Mouse (Mus musculus) right cerebral cortex, postnatal 10 days (tissue): Measurements from ENCODE around the gene Npat.
A peak's percentile ranks its signal among the peaks of the same experiment; 100 is the strongest.

Experiments used
- DNase-seq, 2 experiments: peaks; one replicate each; pipeline ENCODE4 v3.0.0; 2021; ENCODE audit warnings: low spot score in 2 of 2

Gene Npat

DNA sequence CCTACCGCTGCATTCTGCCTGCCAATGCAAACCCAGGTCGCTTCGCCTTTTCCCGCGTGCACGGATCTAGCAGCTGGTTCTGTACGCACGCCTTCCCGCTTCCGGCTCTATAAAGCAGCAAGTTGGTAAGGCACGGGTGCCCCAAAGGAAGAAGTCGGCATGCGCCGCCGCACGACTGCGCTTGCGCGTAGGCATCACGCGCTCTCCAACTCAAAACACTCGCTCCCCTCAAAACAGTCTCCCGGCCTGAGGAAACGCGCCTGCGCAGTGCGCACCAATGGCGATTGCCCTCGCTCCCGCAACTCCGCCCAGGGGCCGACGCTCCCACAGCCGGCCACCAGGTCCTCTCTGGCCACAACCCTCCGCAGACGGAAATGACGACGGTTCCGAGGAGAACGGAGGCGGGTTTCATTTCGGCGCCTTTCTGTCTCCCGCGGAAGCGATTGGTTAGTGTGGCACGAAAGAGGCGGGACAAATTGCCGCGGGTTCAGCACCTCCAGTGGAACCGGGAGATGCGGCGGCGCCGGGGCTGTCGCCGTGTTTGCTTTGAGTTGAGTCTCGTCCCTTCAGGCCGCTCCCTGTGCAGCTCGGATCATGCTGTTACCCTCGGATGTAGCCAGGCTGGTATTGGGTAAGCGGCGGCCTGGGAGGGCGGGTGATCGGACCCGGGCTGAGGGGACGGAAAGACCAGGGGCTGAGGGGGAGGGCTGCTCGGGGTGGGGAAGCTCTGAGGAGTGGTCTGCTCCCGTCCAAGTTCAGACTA lies at the start of gene Npat, which contains the start of gene Atm:
Gene Npat (plus strand): TSS at position 490 of the 763 bp plus-strand sequence.
Gene Atm (minus strand): TSS at position 183 of the 763 bp plus-strand sequence.
- DNase-seq: peak; percentile 99 to 100

DNA sequence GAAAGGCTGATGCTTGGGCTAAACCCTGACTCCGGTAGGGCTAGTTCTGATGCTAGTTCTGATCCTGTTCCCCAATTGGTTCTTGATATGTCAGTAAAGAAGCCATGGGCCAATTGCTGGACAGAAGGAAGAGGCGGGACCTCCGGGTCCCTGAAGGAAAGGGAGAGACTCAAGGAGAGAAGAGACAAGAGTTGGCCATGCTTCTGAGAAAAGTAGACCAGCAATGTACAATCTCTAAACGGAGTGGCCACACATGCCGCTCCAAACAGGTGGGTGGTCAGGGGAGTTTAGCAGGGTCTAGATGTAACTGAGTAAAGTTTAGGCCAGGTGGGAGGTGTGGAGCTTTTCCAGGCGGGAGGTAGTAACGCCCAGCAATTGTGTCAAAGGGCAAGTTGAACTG lies 28.8 kb upstream of the Npat start:
- peak in 1 of 2 experiments; percentile 21 for DNase-seq

DNA sequence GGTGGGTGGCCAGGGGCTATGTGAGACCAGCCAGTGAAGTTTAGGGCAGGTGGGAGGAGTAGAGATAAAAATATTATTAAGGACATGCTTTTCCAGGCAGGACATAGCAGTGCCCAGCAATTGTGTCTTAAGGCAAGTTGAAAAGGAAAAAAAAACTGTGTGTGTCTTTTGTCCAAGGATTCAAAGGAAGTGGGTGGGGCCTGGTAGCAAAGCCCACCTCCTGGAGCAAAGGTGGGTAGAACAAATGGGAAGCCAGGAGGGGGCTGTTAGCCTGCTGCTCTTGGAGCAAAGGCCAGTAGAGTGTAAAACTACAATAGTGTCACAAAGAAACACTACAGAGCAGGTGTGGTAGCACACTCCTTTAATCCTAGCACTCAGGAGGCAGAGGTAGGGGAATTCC lies 22.8 kb upstream of the Npat start:
- no peak for DNase-seq

DNA sequence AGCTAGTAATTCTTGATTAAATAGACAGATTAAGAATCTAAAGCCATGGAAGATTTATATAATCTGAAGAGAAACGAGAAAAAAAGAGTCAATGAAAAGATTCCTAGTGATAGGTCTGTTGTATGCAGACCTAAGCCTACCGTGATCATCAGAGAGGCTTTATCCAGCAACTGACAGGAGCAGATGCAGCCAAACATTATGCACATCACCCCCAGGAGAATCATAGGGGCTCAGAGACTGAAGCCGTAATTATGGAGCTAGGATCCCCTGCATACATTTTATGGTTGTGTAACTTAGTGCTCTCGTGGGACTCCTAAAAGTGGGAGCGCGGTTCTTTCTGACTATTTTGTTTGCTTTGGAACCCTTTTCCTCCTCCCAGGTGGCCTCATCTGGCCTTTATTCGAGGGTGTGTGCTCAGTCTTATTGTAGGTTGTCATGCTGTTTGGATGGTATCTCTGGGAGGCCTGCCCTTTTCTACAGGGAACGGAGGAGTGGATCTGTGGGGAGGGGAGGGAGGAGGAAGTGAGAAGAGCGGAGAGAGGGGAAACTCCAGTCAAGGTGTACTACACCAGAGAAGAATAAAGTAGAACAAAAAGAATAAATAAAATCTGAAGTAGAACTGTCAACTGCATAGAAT lies 19.4 kb upstream of the Npat start:
- DNase-seq: no peak

- DNase-seq: peak; percentile 21 to 22
Measured at GRCm38 (mm10) chr9:53535416-53536320, 1.2 kb upstream of the Npat start.

DNA sequence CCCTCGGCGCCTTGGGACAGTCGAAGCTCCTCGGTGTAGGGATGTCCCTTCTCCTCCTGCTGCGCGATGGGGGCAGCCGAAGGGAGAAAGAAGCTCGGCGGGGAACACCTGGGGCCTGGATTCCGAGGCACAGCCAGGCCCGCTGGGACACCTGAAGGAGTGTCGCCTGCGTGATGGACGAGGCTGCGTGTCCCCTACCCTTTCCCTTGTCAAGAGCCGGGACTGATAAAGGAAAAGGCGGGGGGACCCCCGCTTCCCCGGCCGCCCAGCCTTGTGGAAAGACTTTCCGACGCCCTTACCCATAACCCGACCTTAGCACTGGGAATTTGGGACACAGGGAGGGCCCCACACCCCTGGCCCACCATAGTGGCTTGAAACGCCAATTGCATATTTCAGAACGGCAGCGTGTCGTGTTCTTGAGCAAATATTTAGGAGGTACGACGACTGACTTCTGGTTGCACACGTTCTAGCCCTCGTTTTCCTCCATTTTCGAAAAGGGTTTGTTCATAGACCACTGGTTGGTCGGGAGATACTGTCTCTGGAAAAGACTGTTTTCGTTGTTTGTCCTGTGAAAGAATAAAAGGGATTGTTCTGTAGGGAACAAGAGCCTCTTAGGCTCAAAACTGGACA lies 604 bp downstream of the Npat start:
- DNase-seq: no peak

DNA sequence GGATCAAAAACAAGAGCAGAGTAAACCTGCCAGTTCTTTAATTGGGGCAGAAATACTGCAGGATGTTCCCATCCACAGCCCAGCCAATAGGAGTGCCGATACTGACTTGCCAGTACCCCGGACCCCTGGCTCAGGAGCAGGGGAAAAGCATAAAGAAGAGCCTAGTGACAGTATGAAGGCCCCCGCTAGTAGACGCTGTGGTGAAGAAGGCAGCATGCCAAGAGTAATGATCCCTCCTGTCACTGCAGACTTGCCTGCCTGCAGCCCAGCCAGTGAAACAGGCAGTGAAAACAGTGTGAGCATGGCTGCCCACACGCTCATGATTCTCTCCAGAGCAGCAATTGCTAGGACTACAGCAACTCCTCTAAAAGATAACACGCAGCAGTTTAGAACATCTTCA lies 33.8 kb downstream of the Npat start:
- DNase-seq: peak in 1 of 2 experiments; percentile 30

GRCm38 (mm10) chr9:53572516-53573307 lies 35.9 kb downstream of the Npat start:
- DNase-seq: no peak

GRCm38 (mm10) chr9:53575721-53576120 lies 38.9 kb downstream of the Npat start:
- DNase-seq: no peak

DNA sequence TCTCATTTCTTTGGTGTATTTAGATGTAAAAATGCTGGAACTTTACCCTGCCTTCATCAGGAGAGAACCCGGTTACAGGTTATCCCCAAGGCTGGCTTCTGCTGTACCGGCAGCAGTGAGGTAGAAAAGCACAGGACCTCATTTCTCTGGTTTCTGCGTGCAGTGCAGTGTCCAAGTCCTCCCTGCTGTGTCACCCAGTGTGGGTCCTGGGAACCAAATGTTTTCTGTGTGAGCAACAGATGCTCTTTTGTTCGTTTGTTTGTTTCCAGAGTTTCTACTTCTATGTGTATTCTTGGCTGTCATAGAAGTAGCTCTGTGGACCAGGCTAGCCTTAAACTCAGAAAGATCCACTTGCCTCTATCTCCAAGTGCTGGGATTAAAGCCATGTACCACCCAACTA lies 45.0 kb downstream of the Npat start:
- peak in 1 of 2 experiments; percentile 11 for DNase-seq

- peak; percentile 60 to 72 for DNase-seq
Measured at GRCm38 (mm10) chr9:53594764-53595163, 57.9 kb downstream of the Npat start.

DNA sequence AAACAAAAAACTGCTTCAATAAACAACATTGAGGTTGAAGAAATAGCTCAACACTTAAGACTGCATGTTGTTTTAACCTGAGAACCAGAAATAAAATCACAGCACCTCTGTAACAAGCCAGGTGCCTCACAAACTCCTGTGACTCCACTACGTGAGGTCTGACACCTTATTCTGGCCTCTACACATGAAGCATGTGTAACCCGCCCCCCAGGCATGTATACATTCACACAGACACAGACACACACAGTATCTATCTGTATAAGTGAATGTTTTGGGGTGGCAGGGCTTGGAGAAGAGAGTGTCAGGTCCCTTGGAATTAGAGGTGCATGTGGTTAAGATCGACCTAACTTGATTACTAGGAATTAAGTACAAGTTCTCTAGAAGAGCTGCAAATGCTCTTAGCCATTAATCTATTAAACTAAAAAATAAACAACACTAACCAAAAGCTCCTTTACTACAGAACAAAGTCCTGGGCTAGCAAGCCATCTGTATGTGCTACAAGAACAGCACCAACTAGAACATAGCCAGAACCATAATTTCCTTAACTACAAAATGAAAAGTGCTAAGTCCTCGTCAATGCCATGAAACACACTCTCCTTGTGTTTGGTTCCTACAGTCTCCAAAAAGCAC lies 60.2 kb downstream of the Npat start:
- no peak for DNase-seq

- no peak for DNase-seq
Measured at GRCm38 (mm10) chr9:53598631-53599030, 61.8 kb downstream of the Npat start.

- no peak for DNase-seq
Measured at GRCm38 (mm10) chr9:53601541-53601940, 64.7 kb downstream of the Npat start.

DNA sequence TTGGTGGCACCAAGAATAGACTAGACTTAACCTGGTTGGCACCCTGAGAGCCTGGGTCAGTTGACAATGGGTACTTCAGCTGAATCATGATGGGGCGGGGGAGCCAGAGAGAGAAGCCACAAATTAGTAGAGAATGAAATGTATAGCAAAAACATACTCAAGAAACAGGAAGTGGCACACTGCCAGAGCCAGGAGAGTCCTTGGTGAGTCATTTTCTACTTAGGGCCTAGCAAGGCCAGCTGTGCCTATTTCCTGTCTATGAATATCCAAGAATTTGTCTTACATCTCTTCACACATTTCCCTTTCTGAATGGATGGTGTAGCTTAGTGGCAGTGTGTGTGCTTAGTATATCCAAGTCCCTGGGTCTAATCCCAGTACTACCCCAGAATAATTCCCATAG lies 66.5 kb downstream of the Npat start:
- DNase-seq: peak in 1 of 2 experiments; percentile 32

GRCm38 (mm10) chr9:53603849-53604248 lies 67.0 kb downstream of the Npat start:
- no peak for DNase-seq

GRCm38 (mm10) chr9:53604954-53605353 lies 68.1 kb downstream of the Npat start:
- peak in 1 of 2 experiments; percentile 26 for DNase-seq

GRCm38 (mm10) chr9:53607192-53607591 lies 70.3 kb downstream of the Npat start:
- DNase-seq: no peak

DNA sequence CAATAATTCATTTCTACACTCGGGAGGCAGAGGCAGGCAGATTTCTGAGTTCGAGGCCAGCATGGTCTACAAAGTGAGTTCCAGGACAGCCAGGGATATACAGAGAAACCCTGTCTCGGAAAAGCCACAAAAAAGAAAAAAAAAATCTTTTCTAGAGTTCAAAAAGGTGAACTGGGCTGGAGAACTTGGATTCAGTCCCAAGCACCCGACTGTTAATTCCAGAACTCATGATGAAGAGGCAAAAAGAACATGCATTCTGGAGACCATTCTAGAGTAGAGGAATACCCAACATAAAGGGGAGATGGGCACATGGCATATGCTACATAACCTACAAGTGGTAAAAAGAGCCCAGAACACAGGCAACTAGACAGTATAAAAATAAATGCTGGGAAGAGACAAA lies 71.0 kb downstream of the Npat start:
- no peak for DNase-seq

DNA sequence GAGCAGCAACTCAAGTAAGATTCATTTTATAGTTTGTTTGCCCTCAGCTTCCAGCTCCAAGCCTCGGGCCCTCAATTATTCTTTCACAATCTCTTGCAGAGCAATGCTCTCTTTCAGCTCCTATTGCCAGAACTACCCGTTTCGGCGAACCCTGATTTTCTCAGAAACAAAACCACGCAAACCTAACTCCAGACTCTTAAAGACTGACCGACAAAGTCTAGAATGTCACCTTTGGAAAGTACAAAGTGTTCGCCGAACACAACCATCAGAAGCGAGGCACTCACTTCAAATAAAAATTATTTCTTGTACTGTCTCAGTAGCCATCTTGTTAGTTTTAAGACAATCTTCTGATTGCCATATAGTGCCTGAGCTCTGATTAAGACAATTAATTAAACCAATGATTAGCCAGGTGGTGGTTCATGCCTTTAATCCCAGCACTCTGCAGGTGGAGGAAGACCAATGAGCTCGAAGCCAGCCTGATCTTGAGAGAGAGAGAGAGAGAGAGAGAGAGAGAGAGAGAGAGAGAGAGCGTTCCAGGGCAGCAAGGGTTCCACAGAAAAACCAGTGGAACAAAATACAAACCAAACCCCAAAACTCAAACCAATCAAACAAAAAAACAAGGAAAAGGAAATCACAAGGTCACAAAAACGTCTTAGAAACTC lies 72.6 kb downstream of the Npat start:
- no peak for DNase-seq
